ENCODE assay signal across 17 mouse cellular contexts in genomic region chr13:45798248-45798647, GRCm38 (mm10).
"Had no signal": no experiment of that assay in that cellular context is flagged by ENCODE, and none has a peak within 500 bp of the region (broad histone marks: within the 10 kb centered on the region; RNA-seq: fewer than 3 reads in every experiment).

No protein-coding gene starts in this region.

- H3K9me3 ChIP-seq: lung, embryonic 15.5 days; megakaryocyte, embryonic 14.5 days; midbrain, embryonic 13.5 days; midbrain, embryonic 15.5 days; neural tube, embryonic 12.5 days; stomach, embryonic 15.5 days had no signal

- ATAC-seq: lung, postnatal 0 days; midbrain, embryonic 13.5 days; midbrain, embryonic 15.5 days had no signal

- DNase-seq: lung, adult 2 months; lung, postnatal 14 days; lung, postnatal 36 days; right cerebral cortex, postnatal 14 days; thymus, adult 2 months; thymus, postnatal 25 days; thymus, postnatal 4 days had no signal

- H3K4me1 ChIP-seq: midbrain, embryonic 13.5 days; midbrain, embryonic 15.5 days; neural tube, embryonic 12.5 days; stomach, embryonic 15.5 days had no signal

- H3K4me2 ChIP-seq: lung, embryonic 15.5 days; midbrain, embryonic 11.5 days; midbrain, embryonic 13.5 days; midbrain, embryonic 15.5 days; neural tube, embryonic 12.5 days; stomach, embryonic 15.5 days had no signal

- H3K36me3 ChIP-seq: midbrain, embryonic 15.5 days had no signal

- H3K27ac ChIP-seq: lung, embryonic 15.5 days; macrophage; midbrain, embryonic 13.5 days; midbrain, embryonic 15.5 days; neural tube, embryonic 12.5 days; stomach, embryonic 15.5 days; stomach, postnatal 0 days had no signal

- H3K9ac ChIP-seq: lung, embryonic 15.5 days; midbrain, embryonic 13.5 days; midbrain, embryonic 15.5 days; neural tube, embryonic 12.5 days; stomach, embryonic 15.5 days had no signal

- H3K27me3 ChIP-seq: lung, embryonic 15.5 days; megakaryocyte, embryonic 14.5 days; midbrain, embryonic 13.5 days; midbrain, embryonic 15.5 days; neural tube, embryonic 12.5 days; stomach, embryonic 15.5 days had no signal

- H3K4me3 ChIP-seq: lung, embryonic 15.5 days; megakaryocyte, embryonic 14.5 days; midbrain, embryonic 13.5 days; midbrain, embryonic 15.5 days; neural tube, embryonic 12.5 days; stomach, embryonic 15.5 days had no signal
